Mouse (Mus musculus): ENCODE results near the gene Dusp5. TPM values are rescaled to one million over a fixed set of nuclear protein-coding genes. Genes with fewer than 3 reads are reported as not detected.
A peak's percentile ranks its signal among the peaks of the same experiment; 100 is the strongest.

Gene Dusp5
- polyA plus RNA-seq, 1 experiment from 2014 or later, result 9.0 TPM

DNA sequence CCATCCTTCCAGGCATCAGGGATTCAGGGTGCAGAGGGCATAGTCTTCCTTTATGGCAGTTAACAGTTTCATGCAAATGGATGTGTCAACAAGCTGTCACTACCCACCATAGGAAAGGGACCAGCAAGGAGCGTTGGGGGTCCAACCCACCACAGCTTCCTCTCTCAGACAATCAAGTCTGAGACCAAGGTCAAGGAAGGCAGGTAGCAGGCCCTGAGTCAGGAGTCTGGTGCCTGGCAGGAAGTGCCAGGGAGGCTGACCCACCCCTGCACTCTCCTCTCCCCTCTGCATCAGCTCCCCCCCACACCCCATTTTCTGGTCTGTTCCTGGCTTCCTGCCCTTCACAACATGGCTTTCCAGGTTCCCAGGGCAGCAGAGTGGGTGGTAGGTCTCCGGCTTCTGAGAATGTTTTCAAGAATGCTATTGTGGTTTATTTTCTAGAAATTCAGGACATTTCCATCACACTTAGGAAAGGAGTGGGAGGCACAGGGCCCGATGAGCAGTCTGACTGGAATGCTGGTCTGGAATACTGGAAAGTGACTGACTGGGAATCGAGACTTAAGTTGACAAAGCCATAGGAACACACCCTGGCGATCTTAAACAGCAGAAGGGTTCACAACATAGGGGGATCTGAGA lies 26.2 kb downstream of the Dusp5 start:
- 81% methylated on average over 5 of the region's 5 CpGs for WGBS
- no peak for DNase-seq (ENCODE audit: extremely low spot score, low spot score)
- no peak overlapping the region for H3K4me3 ChIP-seq

DNA sequence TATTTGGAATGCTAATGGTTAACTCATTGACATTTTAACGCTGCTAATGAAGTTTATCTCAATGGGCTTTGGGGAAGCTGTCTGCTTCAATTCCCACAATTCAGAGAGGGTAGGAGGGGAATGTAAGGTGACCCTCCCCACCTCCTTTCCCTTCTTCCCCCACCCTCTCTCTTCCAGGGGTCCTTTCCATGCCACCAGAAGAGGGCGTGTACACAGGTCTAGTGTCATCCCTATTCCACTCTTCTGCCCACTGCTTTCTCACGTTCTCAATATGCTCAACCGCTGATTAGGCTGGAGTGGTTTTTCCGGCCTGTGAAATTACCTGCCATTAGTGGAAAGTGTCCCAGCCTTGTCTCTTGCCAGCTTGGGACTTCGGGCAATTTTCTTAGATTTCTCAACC lies 27.9 kb downstream of the Dusp5 start:
- 34% methylated on average over 6 of the region's 6 CpGs for WGBS
- peak overlapping the region; percentile 68; the same call in 1 of the 2 replicates for H3K27ac ChIP-seq
- no peak for DNase-seq (ENCODE audit: extremely low spot score, low spot score)

More for the DNA sequence above, 26.2 kb downstream of the Dusp5 start:
- H3K36me3 ChIP-seq (replicated peaks), result no peaks in the 10 kb centered on the region
- H3K27ac ChIP-seq, result peak overlapping the region; percentile 4; the same call in 1 of the 2 replicates
- H3K9me3 ChIP-seq, result no peaks in the 10 kb centered on the region
- H3K27me3 ChIP-seq (ENCODE audit: poor library complexity, severe bottlenecking), result 0 out of 2 replicates have a peak, but pooled peaks cover 7% of the 10 kb centered on the region
- peaks cover 26% of the 10 kb centered on the region for H3K4me1 ChIP-seq

DNA sequence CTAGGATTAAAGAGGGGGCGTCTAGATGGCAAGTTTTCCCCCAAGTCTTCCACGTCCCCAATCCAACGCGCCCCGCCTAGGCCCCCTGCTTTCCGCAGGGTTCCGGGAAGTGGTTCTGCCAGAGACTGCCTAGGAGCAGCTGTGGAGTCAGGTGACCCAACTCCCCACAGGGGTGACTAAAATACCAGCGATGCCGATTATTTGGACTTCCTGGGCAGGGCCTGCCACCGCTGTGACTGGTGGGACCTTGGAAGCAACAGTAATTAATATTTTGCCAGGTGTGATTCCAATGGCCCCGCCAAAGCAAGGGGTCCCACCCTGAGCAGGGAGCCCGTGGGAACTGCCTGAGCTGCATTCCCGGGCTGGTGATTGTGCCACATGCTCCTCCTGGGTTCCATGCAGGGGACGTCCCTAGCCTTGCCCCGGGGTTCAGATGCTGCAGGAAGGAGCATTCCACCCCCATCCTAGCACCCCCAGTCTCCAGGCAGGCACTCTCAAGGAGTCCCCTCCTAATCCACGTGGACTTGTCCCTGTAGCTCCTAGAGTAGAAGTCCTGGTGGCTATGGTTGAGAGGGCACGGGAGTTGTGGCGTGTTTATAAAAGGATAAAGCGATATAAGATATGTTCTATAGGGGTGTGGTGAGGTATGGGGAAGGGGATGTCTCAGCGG lies 28.5 kb downstream of the Dusp5 start:
- WGBS, result 39% methylated on average over 20 of the region's 20 CpGs
- H3K9me3 ChIP-seq, result 0 out of 2 replicates have a peak, but pooled peaks cover 2% of the 10 kb centered on the region
- H3K4me3 ChIP-seq, result peak overlapping the region; percentile 27
- peak overlapping the region; percentile 68 for H3K27ac ChIP-seq
- DNase-seq (ENCODE audit: extremely low spot score, low spot score), result no peak
- H3K27me3 ChIP-seq (ENCODE audit: poor library complexity, severe bottlenecking), result 0 out of 2 replicates have a peak, but pooled peaks cover 7% of the 10 kb centered on the region
- no peaks in the 10 kb centered on the region for H3K36me3 ChIP-seq (replicated peaks)
- peaks cover 21% of the 10 kb centered on the region for H3K4me1 ChIP-seq

More for the DNA sequence above, 27.9 kb downstream of the Dusp5 start:
- Histone ChIP-seq H3K36me3 (replicated peaks) (no peaks in the 10 kb centered on the region), H3K4me1 (peaks cover 26% of the 10 kb centered on the region), H3K27me3 (ENCODE audit: poor library complexity, severe bottlenecking) (0 out of 2 replicates have a peak, but pooled peaks cover 7% of the 10 kb centered on the region), H3K9me3 (0 out of 2 replicates have a peak, but pooled peaks cover 2% of the 10 kb centered on the region), H3K4me3 (peak overlapping the region; percentile 27)

DNA sequence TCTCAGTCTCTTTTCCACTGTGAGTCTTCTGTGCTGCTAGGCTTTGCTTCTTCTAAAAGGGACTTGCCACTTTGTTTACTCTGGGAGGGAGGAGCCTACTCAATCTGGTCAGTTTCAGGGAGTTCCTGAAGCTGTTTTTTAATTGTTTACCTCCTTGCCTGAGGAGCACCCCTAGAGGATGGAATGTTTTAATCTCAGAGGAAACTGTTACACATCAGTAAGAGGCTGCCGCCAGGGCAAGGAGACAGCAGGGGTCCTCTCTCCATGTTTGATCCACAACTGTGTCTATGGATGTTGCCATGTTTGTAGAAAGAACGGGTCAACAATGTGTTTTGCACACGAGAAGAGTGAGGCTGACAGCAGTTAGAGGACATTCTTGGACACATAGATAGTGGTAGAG lies 31.5 kb downstream of the Dusp5 start:
- Histone ChIP-seq H3K4me1 (peaks cover 21% of the 10 kb centered on the region), H3K36me3 (replicated peaks) (no peaks in the 10 kb centered on the region), H3K27me3 (ENCODE audit: poor library complexity, severe bottlenecking) (0 out of 2 replicates have a peak, but pooled peaks cover 7% of the 10 kb centered on the region), H3K4me3 (no peak overlapping the region), H3K9me3 (0 out of 2 replicates have a peak, but pooled peaks cover 2% of the 10 kb centered on the region), H3K27ac (no peak overlapping the region)
- no peak for DNase-seq (ENCODE audit: extremely low spot score, low spot score)
- 91% methylated on average over 3 of the region's 3 CpGs for WGBS

DNA sequence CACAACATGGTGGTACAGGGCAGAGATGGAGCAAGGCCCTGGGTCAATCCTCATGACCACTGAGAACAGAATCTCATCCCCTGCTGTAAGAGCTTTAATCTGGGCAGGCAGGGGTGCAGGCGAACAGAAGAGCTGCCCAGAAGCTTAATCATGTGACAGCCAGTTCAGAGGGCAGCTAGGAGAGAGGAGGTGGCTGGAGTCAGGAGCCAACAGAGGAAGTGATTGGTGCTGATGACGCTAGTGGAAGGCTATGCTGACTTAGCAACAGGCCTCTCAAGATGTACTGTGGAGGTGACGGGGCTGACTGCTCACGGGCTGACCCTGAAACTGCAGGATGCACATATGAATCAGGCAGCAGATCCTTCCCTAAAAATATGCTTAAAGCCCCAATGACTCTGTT lies 35.3 kb downstream of the Dusp5 start:
- Histone ChIP-seq H3K9me3 (0 out of 2 replicates have a peak, but pooled peaks cover 2% of the 10 kb centered on the region), H3K27me3 (ENCODE audit: poor library complexity, severe bottlenecking) (no peaks in the 10 kb centered on the region), H3K4me1 (peaks cover 23% of the 10 kb centered on the region), H3K4me3 (no peak overlapping the region), H3K27ac (peak overlapping the region; percentile 48), H3K36me3 (replicated peaks) (no peaks in the 10 kb centered on the region)
- DNase-seq (ENCODE audit: extremely low spot score, low spot score), result no peak
- WGBS, result 55% methylated on average over 4 of the region's 4 CpGs

DNA sequence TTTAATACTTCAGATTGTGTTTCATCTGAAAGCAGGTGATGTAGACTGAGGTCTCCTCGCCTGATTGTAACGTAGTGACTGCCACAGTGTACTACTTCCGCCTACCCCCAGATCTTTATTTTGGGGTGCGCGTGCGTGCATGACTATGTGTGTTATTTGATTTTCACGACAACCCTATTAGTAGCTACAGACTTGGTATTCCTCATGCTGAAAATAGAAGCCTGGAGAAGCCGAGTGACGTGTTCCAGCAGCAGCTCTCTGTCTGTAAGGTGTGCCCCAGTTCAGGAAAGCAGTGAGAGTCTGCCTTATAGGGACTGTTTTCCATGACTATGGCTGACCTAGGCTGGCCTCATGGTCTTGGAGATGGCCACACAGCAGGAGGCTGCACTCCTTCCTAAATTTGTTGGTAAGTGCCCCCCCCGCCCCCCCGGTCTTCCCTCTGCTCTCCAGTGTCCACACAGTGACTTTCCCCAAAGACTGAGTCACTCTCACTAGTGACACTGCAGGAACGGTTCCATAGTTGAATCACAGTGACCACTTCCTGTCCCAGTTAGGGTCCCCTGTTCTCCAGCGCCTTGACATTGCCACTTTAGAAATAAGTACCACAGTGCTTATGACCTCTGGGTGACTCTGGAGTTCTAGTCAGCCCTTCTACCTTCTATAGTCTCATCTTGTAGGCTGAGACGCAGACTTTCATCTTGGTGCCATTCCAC lies 36.8 kb downstream of the Dusp5 start:
- no peaks in the 10 kb centered on the region for H3K9me3 ChIP-seq
- H3K36me3 ChIP-seq (replicated peaks), result no peaks in the 10 kb centered on the region
- peak overlapping the region; percentile 66 for H3K27ac ChIP-seq
- peaks cover 23% of the 10 kb centered on the region for H3K4me1 ChIP-seq
- no peak for DNase-seq (ENCODE audit: extremely low spot score, low spot score)
- H3K4me3 ChIP-seq, result no peak overlapping the region
- no peaks in the 10 kb centered on the region for H3K27me3 ChIP-seq (ENCODE audit: poor library complexity, severe bottlenecking)
- 94% methylated on average over 14 of the region's 14 CpGs for whole genome bisulfite sequencing

DNA sequence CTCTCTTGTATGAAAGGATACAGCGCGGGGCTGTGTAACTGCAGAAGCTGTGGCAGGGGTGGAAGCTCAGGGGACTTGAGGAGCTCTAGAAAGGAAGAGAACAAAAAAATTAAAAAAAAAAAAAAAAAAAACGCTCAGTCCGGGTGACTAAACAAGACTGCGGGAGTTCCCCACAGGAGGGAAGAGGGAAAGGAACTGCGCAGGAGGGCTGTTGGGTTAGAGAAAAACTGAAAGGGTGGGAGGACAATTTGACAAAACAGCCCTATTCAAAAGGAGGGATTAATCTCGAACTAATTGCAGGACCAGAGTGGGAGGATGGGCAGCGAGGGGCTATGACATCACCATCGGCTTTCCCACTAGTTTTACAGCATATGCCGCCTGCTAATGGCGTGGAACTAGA lies 39.0 kb downstream of the Dusp5 start:
- H3K4me1 ChIP-seq, result peaks cover 23% of the 10 kb centered on the region
- peak; percentile 54 for DNase-seq (ENCODE audit: extremely low spot score, low spot score)
- H3K9me3 ChIP-seq, result no peaks in the 10 kb centered on the region
- no peaks in the 10 kb centered on the region for H3K36me3 ChIP-seq (replicated peaks)
- 15% methylated on average over 11 of the region's 11 CpGs for WGBS
- no peak overlapping the region; the same call in 1 of the 2 replicates for H3K4me3 ChIP-seq
- peak overlapping the region; percentile 66; the same call in 1 of the 2 replicates for H3K27ac ChIP-seq
- no peaks in the 10 kb centered on the region for H3K27me3 ChIP-seq (ENCODE audit: poor library complexity, severe bottlenecking)

DNA sequence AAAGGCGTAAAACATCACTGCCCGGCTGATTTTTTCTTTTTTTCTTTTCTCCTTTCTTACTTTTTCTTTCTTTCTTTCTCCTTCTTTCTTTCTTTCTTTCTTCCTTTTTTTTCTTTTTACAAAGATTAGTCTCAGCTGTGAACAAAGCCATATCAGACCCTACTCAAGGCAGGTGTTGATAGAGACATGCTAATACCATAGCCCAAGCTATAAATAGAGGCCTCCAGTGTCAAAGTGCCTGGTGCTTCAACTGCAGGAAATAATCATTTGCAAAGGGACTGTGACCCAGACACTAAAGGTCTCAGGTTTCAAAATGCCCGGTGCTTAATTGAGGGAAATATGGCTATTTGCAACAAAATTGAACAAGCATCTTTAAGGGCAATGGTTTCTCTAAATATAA lies 39.6 kb downstream of the Dusp5 start:
- no peaks in the 10 kb centered on the region for H3K27me3 ChIP-seq (ENCODE audit: poor library complexity, severe bottlenecking)
- no peaks in the 10 kb centered on the region for H3K9me3 ChIP-seq
- no peak overlapping the region for H3K4me3 ChIP-seq
- 77% methylated on average over 3 of the region's 3 CpGs for WGBS
- H3K36me3 ChIP-seq (replicated peaks), result no peaks in the 10 kb centered on the region
- H3K4me1 ChIP-seq, result peaks cover 26% of the 10 kb centered on the region
- DNase-seq (ENCODE audit: extremely low spot score, low spot score), result no peak
- H3K27ac ChIP-seq, result peak overlapping the region; percentile 66; the same call in 1 of the 2 replicates

DNA sequence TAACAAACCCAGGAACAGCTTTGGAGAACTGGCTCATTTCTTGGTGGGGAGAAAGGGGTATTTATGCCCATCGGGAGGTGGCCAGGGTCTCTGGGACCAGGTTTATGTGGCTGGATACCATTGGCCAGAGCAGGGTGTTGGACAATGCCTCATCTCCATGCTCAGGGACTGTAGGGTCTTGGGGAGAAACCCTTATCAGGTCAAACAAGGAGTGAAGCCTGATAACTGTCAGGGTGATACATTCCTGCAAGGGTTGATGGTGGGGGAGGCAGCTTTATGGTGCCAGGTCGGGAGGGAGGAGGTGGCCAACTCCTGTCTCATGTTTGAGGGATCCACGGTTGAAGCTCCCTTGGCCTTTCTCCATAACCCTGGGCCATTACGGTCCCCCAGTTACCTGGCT lies 42.1 kb downstream of the Dusp5 start:
- no peak overlapping the region for H3K4me3 ChIP-seq
- H3K9me3 ChIP-seq, result no peaks in the 10 kb centered on the region
- H3K36me3 ChIP-seq (replicated peaks), result no peaks in the 10 kb centered on the region
- 84% methylated on average over 4 of the region's 4 CpGs for WGBS
- H3K27me3 ChIP-seq (ENCODE audit: poor library complexity, severe bottlenecking), result no peaks in the 10 kb centered on the region
- DNase-seq (ENCODE audit: extremely low spot score, low spot score), result no peak
- no peak overlapping the region for H3K27ac ChIP-seq
- peaks cover 33% of the 10 kb centered on the region for H3K4me1 ChIP-seq

DNA sequence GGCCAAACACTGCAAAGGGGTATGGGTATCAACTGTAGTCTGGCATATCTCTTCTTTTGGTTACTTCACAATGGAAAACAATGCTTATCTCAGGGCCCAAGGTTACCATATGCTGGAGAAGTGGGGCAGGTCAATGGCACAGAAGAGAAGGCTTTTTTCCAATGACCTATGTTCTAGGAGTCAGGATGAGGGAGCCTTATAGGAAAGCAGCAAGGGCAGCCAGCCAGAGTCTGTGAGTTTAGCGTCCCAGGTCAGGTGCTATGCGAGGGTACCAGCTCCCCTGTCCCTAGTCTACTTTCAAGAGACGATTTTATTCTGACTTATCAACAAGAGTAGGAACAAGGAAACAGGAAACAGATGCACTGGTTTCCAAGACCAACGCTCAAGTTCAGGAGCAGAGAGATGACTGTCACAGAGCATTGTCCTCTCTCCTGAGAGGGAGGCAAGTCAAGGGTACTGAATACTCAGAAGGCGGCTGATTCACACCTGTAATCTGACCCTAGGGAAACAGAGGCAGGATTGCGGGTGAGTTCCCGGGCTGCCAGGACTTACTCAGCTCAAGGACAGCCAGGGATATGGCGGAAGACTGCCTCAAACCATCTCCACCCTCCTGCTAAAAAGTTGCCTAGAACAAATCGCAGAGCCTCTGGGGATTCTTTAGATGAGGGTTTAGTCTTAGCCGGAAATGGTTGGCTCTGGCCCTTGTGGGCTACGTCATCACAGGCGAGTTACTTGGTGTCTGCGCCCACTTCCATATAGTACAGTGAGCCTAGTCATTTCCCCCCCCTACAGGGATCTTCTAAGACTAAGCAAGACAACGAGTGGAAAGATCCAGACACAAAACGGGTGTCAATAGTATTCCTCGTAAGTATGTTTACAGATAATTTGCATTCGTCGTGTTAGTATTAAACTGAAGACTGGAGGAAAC lies 42.9 kb downstream of the Dusp5 start:
- WGBS, result 86% methylated on average over 18 of the region's 18 CpGs
- Histone ChIP-seq H3K27ac (no peak overlapping the region), H3K27me3 (ENCODE audit: poor library complexity, severe bottlenecking) (no peaks in the 10 kb centered on the region), H3K4me1 (peaks cover 36% of the 10 kb centered on the region), H3K4me3 (no peak overlapping the region), H3K36me3 (replicated peaks) (no peaks in the 10 kb centered on the region), H3K9me3 (no peaks in the 10 kb centered on the region)
- DNase-seq (ENCODE audit: extremely low spot score, low spot score), result no peak

DNA sequence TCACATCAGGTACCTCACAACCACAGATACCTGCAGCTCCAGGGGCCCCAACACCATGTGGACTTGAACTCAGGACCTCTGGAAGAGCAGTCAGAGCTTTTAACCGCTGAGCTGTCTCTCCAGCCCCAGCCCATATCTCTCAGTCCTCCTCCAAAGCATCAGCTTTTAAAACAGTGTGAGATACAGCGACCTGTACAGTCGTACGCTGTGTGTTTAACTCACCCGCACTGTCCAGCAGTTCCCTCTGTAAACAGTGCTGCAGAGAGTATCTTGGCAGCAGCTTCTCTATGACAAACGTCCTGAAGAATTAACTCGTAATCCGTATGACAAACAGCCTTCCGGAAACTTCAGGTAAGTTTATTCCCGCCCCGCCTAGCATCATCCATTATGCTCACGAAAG lies 43.7 kb downstream of the Dusp5 start:
- no peak overlapping the region for H3K4me3 ChIP-seq
- H3K27ac ChIP-seq, result 0 out of 2 replicates have a peak overlapping the region, but pooled peaks have one; percentile 25
- DNase-seq (ENCODE audit: extremely low spot score, low spot score), result no peak
- peaks cover 38% of the 10 kb centered on the region for H3K4me1 ChIP-seq
- no peaks in the 10 kb centered on the region for H3K27me3 ChIP-seq (ENCODE audit: poor library complexity, severe bottlenecking)
- H3K36me3 ChIP-seq (replicated peaks), result no peaks in the 10 kb centered on the region
- H3K9me3 ChIP-seq, result no peaks in the 10 kb centered on the region
- WGBS, result 89% methylated on average over 12 of the region's 12 CpGs

DNA sequence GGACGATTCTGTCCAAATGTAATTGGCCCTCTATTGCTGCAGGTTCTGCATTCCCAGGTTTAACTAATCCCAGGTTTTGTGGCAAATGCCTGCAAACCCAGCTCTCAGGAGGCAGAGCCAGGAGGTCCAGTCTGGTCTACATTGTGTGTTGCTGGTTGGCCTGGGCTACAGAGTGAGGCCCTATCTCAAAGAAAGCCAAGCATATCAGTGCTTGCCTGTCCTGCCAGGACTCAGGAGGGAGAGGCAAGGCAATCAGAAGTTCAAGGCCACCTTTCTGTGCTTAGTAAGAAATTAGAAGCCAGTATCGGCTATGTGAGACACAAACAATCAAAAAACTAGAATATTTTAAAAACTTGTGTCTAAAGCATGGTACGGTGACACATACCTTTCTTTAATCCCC lies 44.2 kb downstream of the Dusp5 start:
- 86% methylated on average over 3 of the region's 3 CpGs for WGBS

More for the DNA sequence above, 44.2 kb downstream of the Dusp5 start:
- H3K36me3 ChIP-seq (replicated peaks), result no peaks in the 10 kb centered on the region
- H3K9me3 ChIP-seq, result no peaks in the 10 kb centered on the region
- H3K27ac ChIP-seq, result peak overlapping the region; percentile 58; the same call in 1 of the 2 replicates
- no peak overlapping the region for H3K4me3 ChIP-seq
- DNase-seq (ENCODE audit: extremely low spot score, low spot score), result no peak
- H3K27me3 ChIP-seq (ENCODE audit: poor library complexity, severe bottlenecking), result no peaks in the 10 kb centered on the region
- H3K4me1 ChIP-seq, result peaks cover 36% of the 10 kb centered on the region
